Mouse (Mus musculus) layer of hippocampus, adult 6 months (tissue): ENCODE data around the gene Dgcr2. TPM values are rescaled to one million over a fixed set of nuclear protein-coding genes. Genes with fewer than 3 reads are reported as not detected.

Experiments used
- long read RNA-seq, 2 experiments: library from polyadenylated mRNA; unstranded; transcript quantifications; one replicate each; pipeline ENCODE4 v2.0.0; 2019 to 2020
- polyA plus RNA-seq: library from polyadenylated mRNA; unstranded; fragments of <200 nt; fragmentation: Nextera tagmentation; gene quantifications from 2 replicates; pipeline ENCODE4 v1.2.3, GENCODE M21; 2021

The Dgcr2 gene
- polyA plus RNA-seq: 85.0 and 101 TPM in 2 replicates
- long read RNA-seq, experiment 1, full-length matches to known transcripts: 14 of 29 reads
- long read RNA-seq, experiment 1, partial matches to known transcripts: 0 of 29 reads
- long read RNA-seq, experiment 1, other reads (novel, unspliced or antisense): 15 of 29 reads
- long read RNA-seq, experiment 2, full-length matches to known transcripts: 273 of 291 reads
- long read RNA-seq, experiment 2, partial matches to known transcripts: 9 of 291 reads
- long read RNA-seq, experiment 2, other reads (novel, unspliced or antisense): 9 of 291 reads

DNA sequence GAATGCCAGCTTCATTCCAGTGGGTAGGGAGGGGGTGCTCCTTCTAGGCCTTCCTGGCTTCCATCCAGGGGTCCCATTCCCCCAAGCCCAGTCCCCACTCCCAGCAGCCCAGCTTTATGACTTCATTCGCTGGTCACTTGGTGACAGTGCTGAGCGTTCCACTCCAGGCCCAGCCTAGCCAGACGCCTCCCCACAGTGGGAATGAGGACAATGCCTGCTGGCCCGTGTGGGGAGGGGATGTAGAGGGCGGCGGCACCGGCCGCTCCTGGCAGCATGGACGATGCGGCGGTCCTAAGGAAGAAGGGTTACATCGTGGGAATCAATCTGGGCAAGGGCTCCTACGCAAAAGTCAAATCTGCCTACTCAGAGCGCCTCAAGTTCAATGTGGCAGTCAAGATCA, at the start of gene Dgcr2, which contains the start of gene Tssk2:
Gene Dgcr2 (minus strand): TSS at position 101 of the 400 bp plus-strand sequence.
Gene Tssk2 (plus strand): TSS at position 176 of the 400 bp plus-strand sequence.

DNA sequence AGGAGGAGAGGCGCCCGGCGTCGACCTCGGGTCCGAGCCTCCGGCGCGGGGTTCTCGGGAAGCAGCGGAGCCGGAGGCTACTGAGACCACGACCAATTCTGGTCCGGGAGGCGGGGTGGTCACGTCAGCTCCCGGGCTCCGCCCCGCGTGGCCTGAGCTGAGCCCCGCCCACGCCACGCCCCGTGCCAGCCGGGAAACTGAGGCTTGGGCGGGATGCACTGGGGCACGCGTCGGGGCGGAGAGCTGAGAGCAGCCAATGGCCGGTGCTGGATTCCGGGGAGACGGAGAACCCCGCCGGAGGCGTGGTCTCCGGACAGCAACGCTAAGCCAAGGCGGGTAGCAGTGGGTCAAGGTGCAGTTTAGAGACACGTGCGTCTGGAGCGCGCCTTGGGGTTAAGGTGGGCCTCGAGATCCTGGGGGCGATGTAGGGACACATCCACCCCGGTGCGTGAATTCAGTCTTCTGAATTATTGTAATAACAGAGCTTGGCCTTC, 29.8 kb upstream of the Dgcr2 start, which contains the start of gene Slc25a1:
Gene Slc25a1 (minus strand): TSS at position 133 of the 494 bp plus-strand sequence.

DNA sequence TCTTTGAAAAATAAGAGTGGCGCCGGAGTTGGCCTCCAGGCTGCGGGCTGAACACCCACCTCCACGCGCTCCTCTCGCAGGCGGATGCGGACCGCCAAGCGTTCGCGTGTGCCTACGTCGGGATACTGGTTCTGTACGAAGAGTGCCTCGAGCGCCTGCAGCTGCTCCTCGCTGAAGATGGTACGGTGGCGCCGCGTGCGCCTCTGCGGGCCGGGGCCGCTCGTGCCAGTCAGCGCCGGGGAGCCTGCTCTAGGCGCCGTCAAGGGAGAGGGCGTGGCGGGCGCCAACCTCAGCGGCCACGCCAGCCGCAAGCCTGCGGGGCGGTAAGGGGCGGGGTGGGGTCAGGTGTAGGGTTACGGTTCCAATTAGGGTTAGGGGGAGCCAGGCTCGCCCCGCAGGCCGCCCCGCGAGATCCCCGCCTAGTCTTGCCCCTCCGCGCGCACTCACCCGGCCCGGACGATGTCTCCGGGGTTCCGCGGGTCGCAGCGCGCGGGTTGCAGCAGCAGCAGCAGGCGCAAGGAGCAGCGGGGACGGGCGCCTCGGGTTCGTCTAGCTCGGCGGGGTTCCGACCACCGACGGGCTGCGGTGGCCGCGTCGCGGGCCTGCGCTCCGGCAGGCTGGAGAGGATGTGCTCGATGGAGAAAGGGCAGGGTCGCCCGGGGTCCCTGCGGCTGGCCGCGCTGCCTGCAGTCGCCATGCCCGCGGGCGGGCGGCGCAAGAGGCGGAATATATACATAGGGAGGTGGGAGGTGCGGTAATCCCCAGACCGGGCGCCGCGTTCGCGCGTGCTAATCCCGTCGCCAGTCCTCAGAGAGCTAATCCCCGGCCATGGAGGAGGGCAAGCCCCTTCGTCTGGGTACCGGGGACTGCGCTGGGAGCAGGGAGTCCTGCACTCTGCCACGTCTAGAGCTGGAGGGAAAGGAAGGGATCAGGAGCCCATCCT, 16.2 kb upstream of the Dgcr2 start, which contains the start of gene Gsc2:
Gene Gsc2 (minus strand): TSS at position 753 of the 943 bp plus-strand sequence.

DNA sequence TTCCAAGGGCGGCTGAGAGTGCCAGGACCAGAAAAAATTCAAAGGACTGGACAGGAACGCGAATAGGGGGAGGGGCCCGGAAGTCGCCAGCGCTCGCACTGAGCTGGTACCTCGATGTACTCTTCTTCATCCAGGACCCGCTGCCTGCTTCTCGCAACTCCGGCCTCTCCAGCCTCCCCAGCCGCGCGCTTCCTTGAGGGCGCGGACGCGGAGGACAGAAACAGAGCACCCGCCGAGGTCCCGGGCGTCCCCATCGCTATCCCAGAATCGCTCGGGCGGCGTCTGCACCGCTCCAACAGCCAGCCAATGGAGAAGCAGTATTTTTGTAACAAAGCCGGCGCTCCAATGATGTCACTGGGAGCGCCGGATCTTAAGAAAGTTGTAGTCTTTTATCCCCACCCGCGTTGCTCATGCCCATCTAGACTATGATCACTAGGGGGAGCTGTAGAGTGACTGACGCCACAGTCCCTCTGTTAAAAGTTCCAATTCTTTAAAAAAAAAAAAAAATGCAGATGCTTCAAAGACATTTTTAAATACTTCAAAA, 12.8 kb upstream of the Dgcr2 start, which contains the start of gene Ess2:
Gene Ess2 (minus strand): TSS at position 297 of the 544 bp plus-strand sequence.

DNA sequence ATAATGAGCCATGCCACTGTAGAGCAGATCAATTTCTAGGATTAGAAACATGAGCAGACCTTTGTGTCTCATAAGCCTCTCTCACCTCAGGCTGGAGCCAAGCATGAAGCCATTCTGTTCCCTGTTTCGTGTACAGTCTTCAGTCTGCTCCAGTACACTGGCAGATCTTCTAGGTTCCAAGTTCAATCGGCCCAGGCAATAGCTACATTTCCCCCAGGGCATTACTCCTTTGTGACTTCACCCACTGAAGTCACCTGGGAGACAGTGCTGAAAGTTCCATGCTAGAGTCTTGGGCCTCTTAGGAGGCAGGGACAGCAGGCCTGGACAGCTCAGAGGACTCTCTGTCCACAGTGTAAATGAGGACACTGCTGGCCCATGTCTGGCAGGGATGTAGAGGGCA, 4.4 kb downstream of the Dgcr2 start, which contains the start of gene Tssk1:
Gene Tssk1 (plus strand): TSS at position 301 of the 400 bp plus-strand sequence.

DNA sequence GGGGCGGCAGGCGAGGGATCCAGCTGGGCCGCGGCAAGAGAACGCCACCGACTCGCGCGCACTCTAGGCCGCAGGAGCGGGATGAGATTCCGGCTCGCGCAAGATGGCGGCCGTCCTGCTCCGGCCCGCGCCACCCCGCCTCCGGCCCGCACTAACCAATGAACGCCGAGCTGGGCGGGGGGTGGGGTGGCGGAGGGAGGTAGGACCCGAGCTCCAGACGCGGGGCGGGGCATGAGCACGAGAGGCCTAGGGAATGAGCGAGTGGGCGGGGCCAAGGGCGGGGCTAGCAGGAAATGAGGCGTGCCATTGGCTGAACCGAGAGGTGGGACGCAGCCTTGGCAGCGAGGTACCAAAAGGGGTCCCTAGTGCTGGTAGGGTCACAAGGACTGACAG, 6.8 kb downstream of the Dgcr2 start, which contains the start of gene Gm20518:
Gene Gm20518 (minus strand): TSS at position 105 of the 393 bp plus-strand sequence.

DNA sequence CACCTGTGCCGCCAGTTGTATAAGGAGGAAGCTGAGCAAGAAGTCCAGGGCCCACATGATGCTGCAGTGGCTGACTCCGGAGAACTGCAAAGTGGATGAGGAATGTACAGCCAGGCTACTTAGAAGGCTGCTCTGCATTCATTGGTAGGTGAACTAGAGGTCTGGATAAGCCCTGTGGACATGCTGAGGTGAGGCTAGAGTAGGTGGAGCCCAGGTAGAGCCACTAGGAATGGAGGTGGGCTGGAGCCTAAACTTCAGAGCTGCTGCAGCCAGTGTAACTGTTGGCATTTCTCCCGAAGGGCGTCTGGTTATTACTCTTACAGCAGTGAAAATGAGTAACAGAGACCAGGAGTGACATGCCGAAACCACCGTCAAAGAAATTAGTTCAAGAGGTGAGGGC, 60.3 kb downstream of the Dgcr2 start, which contains the start of gene Car15:
Gene Car15 (minus strand): TSS at position 314 of the 400 bp plus-strand sequence.

DNA sequence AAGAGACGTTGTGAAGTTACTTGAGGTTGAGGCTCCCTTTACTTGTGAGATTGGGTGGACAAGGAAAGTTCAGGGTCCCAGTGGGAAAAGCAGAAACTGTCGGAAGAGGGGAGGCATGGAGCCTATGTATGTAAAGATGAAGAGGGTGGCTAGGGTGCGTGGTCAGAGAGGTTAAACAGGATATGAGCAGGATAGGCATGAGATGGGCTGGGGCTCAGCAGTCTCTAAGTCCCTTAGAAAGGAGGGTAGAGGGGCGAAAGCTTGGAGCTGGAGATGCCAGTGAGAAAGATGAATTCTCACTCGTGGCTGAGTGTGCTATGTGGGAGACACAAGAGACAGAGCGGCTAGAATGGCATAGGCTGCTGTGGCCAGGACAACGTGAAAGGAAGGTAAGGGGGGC, 65.5 kb downstream of the Dgcr2 start, which contains the start of gene B830017H08Rik:
Gene B830017H08Rik (plus strand): TSS at position 301 of the 400 bp plus-strand sequence.

DNA sequence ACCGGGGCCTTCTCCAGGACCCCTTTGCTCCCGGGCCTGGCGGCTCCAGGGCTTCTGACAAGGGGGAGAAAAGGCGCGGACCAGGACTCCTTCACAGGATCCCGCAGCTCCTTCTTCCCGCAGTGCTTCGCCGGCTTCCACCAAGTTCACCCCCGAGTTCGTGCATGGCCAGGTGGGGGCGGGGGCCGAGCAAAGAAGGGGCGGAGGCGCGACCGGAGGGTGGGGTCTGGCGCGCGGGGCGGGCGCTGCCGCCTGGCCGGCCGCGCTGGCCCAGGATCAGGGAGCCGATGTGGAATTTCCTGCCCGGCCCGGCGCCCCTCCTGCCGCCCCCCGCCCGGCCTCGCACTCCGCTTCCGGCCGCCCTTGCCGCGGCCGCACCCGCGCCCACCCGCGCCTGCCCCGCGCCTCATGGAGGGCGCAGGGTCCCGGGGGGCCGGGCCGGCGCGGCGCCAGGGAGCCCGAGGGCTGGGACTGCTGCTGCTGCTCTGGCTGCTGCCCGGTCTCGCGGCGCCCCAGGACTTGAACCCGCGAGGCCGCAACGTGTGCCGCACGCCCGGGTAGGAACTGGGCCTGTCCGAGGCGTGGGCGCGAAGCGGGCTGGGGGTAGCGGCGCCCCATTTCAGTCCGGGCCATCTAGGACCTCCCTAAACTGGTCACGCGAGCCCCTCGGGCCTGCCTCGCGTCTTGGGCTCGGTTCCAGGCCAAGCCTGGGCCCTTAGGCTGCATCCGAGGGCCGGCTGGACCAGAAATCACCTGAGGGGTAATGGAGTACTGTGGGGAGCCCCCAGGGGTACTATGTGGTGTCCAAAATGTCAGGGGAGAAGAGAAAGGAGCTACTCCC, 101.2 kb downstream of the Dgcr2 start, which contains the start of gene Scarf2:
Gene Scarf2 (plus strand): TSS at position 312 of the 841 bp plus-strand sequence.

Other genes with a start within 250 kb of the Dgcr2 start
- 46.8 and 48.5 TPM in 2 replicates for gene Med15, start 165.7 kb downstream of the Dgcr2 start, polyA plus RNA-seq
- 77.4 and 82.5 TPM in 2 replicates for gene Klhl22, start 138.9 kb downstream of the Dgcr2 start, polyA plus RNA-seq
- 0.55 and 1.2 TPM in 2 replicates for gene Scarf2, start 101.3 kb downstream of the Dgcr2 start, polyA plus RNA-seq
- 0.93 and 1.1 TPM in 2 replicates for gene B830017H08Rik, start 65.4 kb downstream of the Dgcr2 start, polyA plus RNA-seq
- 1.9 and 3.3 TPM in 2 replicates for gene Car15, start 60.2 kb downstream of the Dgcr2 start, polyA plus RNA-seq
- gene Gm20518, start 6.9 kb downstream of the Dgcr2 start, polyA plus RNA-seq: 0.11 and 0.40 TPM in 2 replicates
- not detected in 2 replicates for gene Tssk1, start 4.3 kb downstream of the Dgcr2 start, polyA plus RNA-seq
- gene Tssk2, start 75 bp upstream of the Dgcr2 start, polyA plus RNA-seq: not detected in 2 replicates
- 16.4 and 18.7 TPM in 2 replicates for gene Ess2, start 12.8 kb upstream of the Dgcr2 start, polyA plus RNA-seq
- not detected in 2 replicates for gene Gsc2, start 16.5 kb upstream of the Dgcr2 start, polyA plus RNA-seq
- gene Slc25a1, start 29.7 kb upstream of the Dgcr2 start, polyA plus RNA-seq: 64.2 and 74.4 TPM in 2 replicates
- not detected in 2 replicates for gene Vpreb2, start 81.9 kb upstream of the Dgcr2 start, polyA plus RNA-seq
- 158 and 178 TPM in 2 replicates for gene Dgcr6, start 154.3 kb upstream of the Dgcr2 start, polyA plus RNA-seq
- gene Prodh, start 191.6 kb upstream of the Dgcr2 start, polyA plus RNA-seq: 47.9 and 57.4 TPM in 2 replicates
- 10.2 and 12.5 TPM in 2 replicates for gene Rtn4r, start 229.1 kb upstream of the Dgcr2 start, polyA plus RNA-seq